In the genomic region with DNA sequence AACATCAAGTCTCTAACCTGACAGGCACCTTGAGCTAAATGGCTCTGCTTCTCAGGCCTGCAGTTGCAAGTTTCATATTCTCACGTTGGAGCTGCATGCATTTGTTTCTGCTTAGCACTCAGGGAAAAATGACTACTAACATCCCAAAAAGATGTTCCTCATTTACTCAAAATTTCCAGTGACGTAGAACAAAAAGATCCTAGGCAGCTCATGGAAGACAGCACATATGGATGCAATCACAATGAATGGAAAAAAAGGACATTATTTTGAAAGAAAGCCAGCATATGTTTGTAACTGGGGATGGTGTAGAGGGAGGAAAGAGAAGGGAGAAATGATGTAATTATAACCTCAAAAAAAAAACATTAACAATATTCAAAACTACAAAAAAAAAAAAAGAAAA, we compare ENCODE assay signal across 20 mouse cellular contexts.
"Had no signal": no experiment of that assay in that cellular context is flagged by ENCODE, and none has a peak within 500 bp of the region (broad histone marks: within the 10 kb centered on the region; RNA-seq: fewer than 3 reads in every experiment).

No protein-coding gene starts in this region.

- H3K4me1 ChIP-seq: kidney, embryonic 15.5 days; liver, embryonic 13.5 days; megakaryocyte, embryonic 14.5 days; midbrain, embryonic 15.5 days; neural tube, embryonic 12.5 days; stomach, embryonic 15.5 days had no signal

- H3K27ac ChIP-seq: kidney, embryonic 15.5 days; liver, embryonic 13.5 days; macrophage; midbrain, embryonic 15.5 days; neural tube, embryonic 12.5 days; stomach, embryonic 15.5 days had no signal

- H3K4me3 ChIP-seq: kidney, embryonic 15.5 days; liver, embryonic 13.5 days; megakaryocyte, embryonic 14.5 days; midbrain, embryonic 15.5 days; neural tube, embryonic 12.5 days; stomach, embryonic 15.5 days had no signal

- H3K36me3 ChIP-seq: kidney, embryonic 15.5 days; liver, embryonic 13.5 days; midbrain, embryonic 15.5 days; neural tube, embryonic 12.5 days; stomach, embryonic 15.5 days had no signal

- H3K9ac ChIP-seq: kidney, embryonic 15.5 days; liver, embryonic 13.5 days; liver, postnatal 0 days; midbrain, embryonic 15.5 days; neural tube, embryonic 12.5 days; stomach, embryonic 15.5 days had no signal

- H3K27me3 ChIP-seq: kidney, embryonic 15.5 days; liver, embryonic 13.5 days; megakaryocyte, embryonic 14.5 days; midbrain, embryonic 15.5 days; neural tube, embryonic 12.5 days; stomach, embryonic 15.5 days had no signal

- H3K4me2 ChIP-seq: kidney, embryonic 15.5 days; liver, embryonic 13.5 days; midbrain, embryonic 11.5 days; midbrain, embryonic 15.5 days; neural tube, embryonic 12.5 days; stomach, embryonic 15.5 days had no signal

- DNase-seq: kidney, adult 2 months; kidney, postnatal 25 days; layer of hippocampus, adult 9-11 months; layer of hippocampus, postnatal 36 days; liver; liver, embryonic 13.5 days; liver, postnatal 0 days; lung, postnatal 14 days; retina, postnatal 1 day; right cerebral cortex, postnatal 4 days; spleen, adult 18-20 months; thymus, adult 2 months; thymus, postnatal 25 days had no signal

- H3K9me3 ChIP-seq: kidney, embryonic 15.5 days; midbrain, embryonic 15.5 days; neural tube, embryonic 12.5 days; stomach, embryonic 15.5 days had no signal

- ATAC-seq: liver, postnatal 0 days; midbrain, embryonic 15.5 days had no signal
